Mouse (Mus musculus): Measurements from ENCODE around the gene Olfr282. TPM values are rescaled to one million over a fixed set of nuclear protein-coding genes. Genes with fewer than 3 reads are reported as not detected.
"Not testable (repeated sequence)": the region's sequence is repeated elsewhere in the genome, so short reads cannot be mapped to it uniquely, and the experiment has no call there.

The Olfr282 gene
- polyA plus RNA-seq (2014; fragmentation: Nextera tagmentation; extraction: Ambion mirVana) = not detected in 2 replicates

DNA sequence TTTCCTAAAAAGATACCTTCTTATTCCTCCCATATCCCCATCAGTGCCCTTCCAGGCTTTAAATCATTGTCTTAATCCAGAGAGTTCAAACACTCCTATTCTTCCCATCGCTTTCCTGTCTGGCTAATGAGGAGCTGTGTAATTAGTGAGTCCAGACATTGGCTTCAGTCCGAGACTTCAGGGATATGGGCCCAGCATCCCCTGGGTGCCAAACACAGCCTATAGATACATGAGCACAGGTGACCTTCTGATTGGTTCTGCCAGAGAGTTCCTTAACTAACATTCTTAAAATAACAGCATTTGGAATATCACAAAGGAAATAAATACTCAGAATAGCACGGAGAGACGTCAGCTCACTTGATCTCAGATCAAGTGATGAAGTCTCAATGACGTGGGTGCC lies at the start of gene Olfr282:
TSS of gene Olfr282 (plus strand) at position 301 of the 400 bp plus-strand sequence.
- H3K9me3 ChIP-seq (ENCODE audit: control insufficient read depth, low read length); DNase-seq (ENCODE audit: low spot score); H3K27me3 ChIP-seq (ENCODE audit: control insufficient read depth, insufficient read depth, low read length); H3K4me3 ChIP-seq (ENCODE audit: low read depth, low read length); H3K4me1 ChIP-seq (replicated peaks; ENCODE audit: control insufficient read depth, insufficient read depth, low read length); H3K36me3 ChIP-seq (ENCODE audit: control insufficient read depth, insufficient read depth, low read length); H3K9ac ChIP-seq (ENCODE audit: low read depth, low read length); H3K4me2 ChIP-seq (replicated peaks; ENCODE audit: low read depth, low read length); ATAC-seq (ENCODE audit: low FRiP score); H3K27ac ChIP-seq (ENCODE audit: low read depth, low read length): not testable (repeated sequence)
- WGBS = 87% methylated on average over 5 of the region's 5 CpGs

DNA sequence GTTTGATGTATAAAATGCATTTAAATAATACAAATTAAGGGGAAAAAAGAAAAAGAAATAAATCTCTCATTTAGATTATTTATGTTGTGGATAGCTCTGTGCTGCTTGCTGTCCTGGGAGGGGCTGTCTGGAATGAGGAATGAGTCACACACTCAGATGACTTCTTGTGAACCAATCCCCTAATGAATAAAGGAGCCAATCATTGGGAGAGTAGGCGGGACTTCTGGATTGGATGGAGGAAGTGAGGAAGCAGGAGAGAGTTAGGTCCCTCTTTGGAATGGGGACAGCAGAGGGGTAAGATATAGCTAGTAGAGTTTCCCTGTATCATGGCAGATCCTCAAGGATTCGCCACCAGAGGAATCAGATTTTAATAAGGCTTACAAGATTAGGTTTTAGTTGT lies 43.4 kb upstream of the Olfr282 start:
- Histone ChIP-seq H3K9ac (ENCODE audit: low read depth, low read length) (no peak overlapping the region), H3K4me3 (ENCODE audit: low read depth, low read length) (no peak overlapping the region), H3K4me2 (replicated peaks; ENCODE audit: low read depth, low read length) (no peak overlapping the region), H3K27ac (ENCODE audit: low read depth, low read length) (no peak overlapping the region), H3K27me3 (ENCODE audit: control insufficient read depth, insufficient read depth, low read length) (no peaks in the 10 kb centered on the region), H3K36me3 (ENCODE audit: control insufficient read depth, insufficient read depth, low read length) (no peaks in the 10 kb centered on the region), H3K4me1 (replicated peaks; ENCODE audit: control insufficient read depth, insufficient read depth, low read length) (no peaks in the 10 kb centered on the region), H3K9me3 (ENCODE audit: control insufficient read depth, low read length) (no peaks in the 10 kb centered on the region)
- WGBS = 83% methylated on average over 2 of the region's 2 CpGs
- ATAC-seq (ENCODE audit: low FRiP score) (no peak), DNase-seq (ENCODE audit: low spot score) (peak; percentile 8)

DNA sequence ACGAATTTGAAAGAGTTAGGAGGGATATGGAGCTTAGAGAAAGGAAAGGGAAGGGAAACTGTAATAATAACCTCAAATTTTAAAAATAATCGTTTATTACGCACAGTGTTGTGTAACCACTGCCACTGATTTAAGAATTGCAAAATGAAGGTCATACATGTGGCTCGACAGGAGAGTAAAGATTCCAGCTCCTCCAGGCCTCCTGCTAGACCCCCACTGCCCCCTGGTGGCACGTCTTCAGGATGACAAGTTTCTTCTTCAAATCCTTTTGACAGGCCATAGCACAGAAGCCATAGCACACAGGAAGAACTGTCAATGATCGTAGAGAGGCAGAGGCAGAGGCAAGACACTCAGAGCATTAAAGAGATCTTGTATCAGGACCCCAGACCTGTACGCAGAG lies 41.2 kb upstream of the Olfr282 start:
- no peaks in the 10 kb centered on the region for H3K27me3 ChIP-seq (ENCODE audit: control insufficient read depth, insufficient read depth, low read length)
- H3K9ac ChIP-seq (ENCODE audit: low read depth, low read length) = no peak overlapping the region
- 33% methylated on average over 7 of the region's 7 CpGs for WGBS
- H3K4me3 ChIP-seq (ENCODE audit: low read depth, low read length) = no peak overlapping the region
- no peaks in the 10 kb centered on the region for H3K4me1 ChIP-seq (replicated peaks; ENCODE audit: control insufficient read depth, insufficient read depth, low read length)
- ATAC-seq (ENCODE audit: low FRiP score) (no peak), DNase-seq (ENCODE audit: low spot score) (peak; percentile 85)
- no peak overlapping the region for H3K4me2 ChIP-seq (replicated peaks; ENCODE audit: low read depth, low read length)
- H3K36me3 ChIP-seq (ENCODE audit: control insufficient read depth, insufficient read depth, low read length) = no peaks in the 10 kb centered on the region
- H3K27ac ChIP-seq (ENCODE audit: low read depth, low read length) = no peak overlapping the region
- no peaks in the 10 kb centered on the region for H3K9me3 ChIP-seq (ENCODE audit: control insufficient read depth, low read length)

DNA sequence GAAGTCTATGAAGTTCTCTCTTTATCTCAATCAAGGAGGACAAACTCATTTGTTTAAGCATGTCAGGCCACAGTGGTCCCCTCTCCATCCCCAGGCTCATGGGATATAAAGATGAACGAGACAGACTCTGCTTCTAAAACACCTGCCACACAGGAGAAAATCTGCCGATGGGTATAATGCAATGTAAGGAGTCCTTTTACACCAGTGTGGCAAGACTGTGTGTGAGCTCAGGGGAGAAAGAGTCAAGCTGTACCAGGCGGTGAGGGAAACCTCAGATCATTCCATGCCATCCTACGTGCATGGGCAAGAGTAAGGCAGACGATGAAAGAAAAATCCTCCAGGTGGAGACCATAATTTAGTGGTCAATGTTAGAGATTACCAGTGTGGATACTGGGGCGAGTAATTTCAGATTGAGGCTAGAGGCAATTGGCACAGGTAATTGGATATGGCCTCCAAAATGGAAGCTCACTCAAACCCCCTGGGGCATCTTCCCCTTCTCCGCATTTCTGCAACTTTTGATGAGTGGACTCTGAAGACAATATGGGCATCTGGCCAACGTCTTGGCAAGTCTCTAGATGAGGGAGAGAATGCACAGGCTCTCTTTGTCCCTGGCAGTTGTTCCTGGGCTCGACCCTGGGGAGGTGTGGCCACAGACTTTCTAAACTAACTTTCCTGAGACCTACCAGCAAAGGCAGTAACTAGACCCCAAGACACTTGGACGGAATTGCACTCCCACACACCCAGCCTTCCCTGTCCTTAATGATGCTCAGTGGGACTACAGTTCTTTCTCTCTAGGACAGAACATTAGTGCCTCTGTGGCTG lies 39.7 kb upstream of the Olfr282 start:
- Histone ChIP-seq H3K36me3 (ENCODE audit: control insufficient read depth, insufficient read depth, low read length) (no peaks in the 10 kb centered on the region), H3K4me1 (replicated peaks; ENCODE audit: control insufficient read depth, insufficient read depth, low read length) (no peaks in the 10 kb centered on the region), H3K27ac (ENCODE audit: low read depth, low read length) (no peak overlapping the region), H3K4me2 (replicated peaks; ENCODE audit: low read depth, low read length) (no peak overlapping the region), H3K27me3 (ENCODE audit: control insufficient read depth, insufficient read depth, low read length) (no peaks in the 10 kb centered on the region), H3K9me3 (ENCODE audit: control insufficient read depth, low read length) (no peaks in the 10 kb centered on the region), H3K4me3 (ENCODE audit: low read depth, low read length) (no peak overlapping the region), H3K9ac (ENCODE audit: low read depth, low read length) (no peak overlapping the region)
- 78% methylated on average over 10 of the region's 10 CpGs for WGBS
- DNase-seq (ENCODE audit: low spot score) = no peak
- ATAC-seq (ENCODE audit: low FRiP score) = no peak

DNA sequence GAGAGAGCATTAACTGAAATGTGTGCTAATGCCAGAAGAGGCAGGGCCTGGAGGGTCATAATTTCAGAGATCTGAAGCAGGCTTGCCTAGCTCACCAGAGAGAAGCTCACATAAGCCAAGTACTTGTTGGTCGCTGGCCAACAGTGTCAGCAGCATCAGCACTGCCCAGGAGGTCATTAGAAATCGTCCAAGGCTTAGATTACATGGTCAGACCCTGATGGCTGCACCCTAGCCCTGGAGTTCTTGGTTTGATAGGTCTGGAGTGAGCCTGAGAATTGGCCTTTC lies 39.2 kb upstream of the Olfr282 start:
- Histone ChIP-seq H3K27me3 (ENCODE audit: control insufficient read depth, insufficient read depth, low read length) (no peaks in the 10 kb centered on the region), H3K27ac (ENCODE audit: low read depth, low read length) (no peak overlapping the region), H3K4me2 (replicated peaks; ENCODE audit: low read depth, low read length) (no peak overlapping the region), H3K4me1 (replicated peaks; ENCODE audit: control insufficient read depth, insufficient read depth, low read length) (no peaks in the 10 kb centered on the region), H3K4me3 (ENCODE audit: low read depth, low read length) (no peak overlapping the region), H3K36me3 (ENCODE audit: control insufficient read depth, insufficient read depth, low read length) (no peaks in the 10 kb centered on the region), H3K9ac (ENCODE audit: low read depth, low read length) (no peak overlapping the region), H3K9me3 (ENCODE audit: control insufficient read depth, low read length) (no peaks in the 10 kb centered on the region)
- WGBS = 60% methylated on average over 2 of the region's 2 CpGs
- DNase-seq (ENCODE audit: low spot score) = no peak
- no peak for ATAC-seq (ENCODE audit: low FRiP score)

DNA sequence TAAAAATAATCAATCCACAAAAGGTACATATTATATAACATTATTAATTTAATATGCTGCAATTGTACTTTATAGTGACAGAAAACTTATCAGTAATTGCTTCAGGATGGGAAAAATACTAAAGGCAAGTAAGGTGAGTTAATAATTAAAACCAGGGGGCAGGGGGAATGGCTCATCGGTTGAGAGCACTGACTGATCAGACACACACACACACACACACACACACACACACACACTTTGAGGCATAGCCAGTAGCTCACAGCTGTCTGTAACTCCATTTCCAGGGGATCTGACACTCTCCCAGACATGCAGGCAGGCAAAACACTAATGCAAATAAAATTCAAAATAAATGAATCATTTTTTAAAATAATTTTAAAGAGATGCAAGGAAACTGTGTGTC lies 33.9 kb upstream of the Olfr282 start:
- H3K36me3 ChIP-seq (ENCODE audit: control insufficient read depth, insufficient read depth, low read length) = no peaks in the 10 kb centered on the region
- DNase-seq (ENCODE audit: low spot score) (no peak), ATAC-seq (ENCODE audit: low FRiP score) (no peak)
- no peak overlapping the region for H3K4me3 ChIP-seq (ENCODE audit: low read depth, low read length)
- H3K27me3 ChIP-seq (ENCODE audit: control insufficient read depth, insufficient read depth, low read length) = no peaks in the 10 kb centered on the region
- H3K4me2 ChIP-seq (replicated peaks; ENCODE audit: low read depth, low read length) = no peak overlapping the region
- no peak overlapping the region for H3K9ac ChIP-seq (ENCODE audit: low read depth, low read length)
- H3K9me3 ChIP-seq (ENCODE audit: control insufficient read depth, low read length) = no peaks in the 10 kb centered on the region
- WGBS = 70% methylated on average over 1 of the region's 1 CpGs
- no peak overlapping the region for H3K27ac ChIP-seq (ENCODE audit: low read depth, low read length)
- H3K4me1 ChIP-seq (replicated peaks; ENCODE audit: control insufficient read depth, insufficient read depth, low read length) = no peaks in the 10 kb centered on the region

DNA sequence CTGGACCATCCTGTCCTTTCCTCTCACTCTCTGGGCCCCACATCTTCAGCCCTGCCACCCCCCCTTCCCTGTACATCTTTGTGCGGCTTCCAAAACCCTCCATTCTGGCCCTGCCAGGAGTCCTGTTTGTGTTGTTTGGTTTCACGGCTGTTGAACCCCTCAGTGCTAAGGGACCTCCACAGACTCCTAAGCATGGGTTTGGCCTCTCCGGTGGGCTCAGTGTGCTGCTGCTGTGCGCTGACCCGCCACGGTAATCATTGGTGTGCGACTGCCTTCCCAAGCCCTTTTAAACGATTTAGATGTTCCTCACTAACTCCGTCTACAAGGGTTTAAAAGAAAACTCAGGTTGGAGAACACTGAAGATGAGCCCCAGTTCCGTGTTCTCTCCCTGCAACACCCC lies 28.7 kb upstream of the Olfr282 start:
- 87% methylated on average over 10 of the region's 10 CpGs for WGBS
- no peak for ATAC-seq (ENCODE audit: low FRiP score)

DNA sequence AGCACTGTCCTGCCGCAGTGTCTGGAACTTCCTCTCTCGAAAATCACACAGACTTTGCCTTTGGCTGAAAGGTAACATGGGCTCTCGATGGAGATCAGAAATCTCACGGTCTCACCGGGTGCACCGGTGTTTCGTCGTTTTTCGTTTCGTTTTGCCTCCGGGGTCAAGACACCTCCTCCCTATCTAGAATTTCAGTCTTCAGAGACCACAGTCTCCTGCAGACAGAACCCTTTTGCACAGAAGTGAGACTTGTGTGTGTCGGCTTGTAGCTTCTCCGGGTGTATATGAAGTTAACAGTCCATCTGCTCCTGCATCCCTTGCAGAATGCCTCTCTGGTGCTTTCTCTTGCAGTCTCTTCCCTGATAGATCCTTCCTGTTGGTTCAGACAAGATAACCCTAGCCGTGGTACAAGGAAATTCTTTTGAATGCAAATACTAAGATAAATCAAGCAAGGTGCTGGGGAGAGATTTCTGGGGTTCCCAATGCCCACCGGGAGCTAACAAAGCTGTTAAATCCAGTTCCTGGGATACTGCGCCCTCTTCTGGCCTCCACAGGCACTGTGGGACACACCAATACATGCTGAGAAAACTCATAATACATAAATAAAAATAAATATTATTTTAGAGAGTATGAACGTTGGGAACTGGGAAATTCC lies 22.5 kb upstream of the Olfr282 start:
- no peaks in the 10 kb centered on the region for H3K4me1 ChIP-seq (replicated peaks; ENCODE audit: control insufficient read depth, insufficient read depth, low read length)
- ATAC-seq (ENCODE audit: low FRiP score) (no peak), DNase-seq (ENCODE audit: low spot score) (peak; percentile 27)
- H3K4me3 ChIP-seq (ENCODE audit: low read depth, low read length) = no peak overlapping the region
- no peaks in the 10 kb centered on the region for H3K27me3 ChIP-seq (ENCODE audit: control insufficient read depth, insufficient read depth, low read length)
- no peaks in the 10 kb centered on the region for H3K9me3 ChIP-seq (ENCODE audit: control insufficient read depth, low read length)
- no peaks in the 10 kb centered on the region for H3K36me3 ChIP-seq (ENCODE audit: control insufficient read depth, insufficient read depth, low read length)
- H3K27ac ChIP-seq (ENCODE audit: low read depth, low read length) = no peak overlapping the region
- WGBS = 74% methylated on average over 17 of the region's 17 CpGs
- no peak overlapping the region for H3K4me2 ChIP-seq (replicated peaks; ENCODE audit: low read depth, low read length)
- no peak overlapping the region for H3K9ac ChIP-seq (ENCODE audit: low read depth, low read length)

More for the DNA sequence above, 28.7 kb upstream of the Olfr282 start:
- H3K4me3 ChIP-seq (ENCODE audit: low read depth, low read length) = no peak overlapping the region
- H3K36me3 ChIP-seq (ENCODE audit: control insufficient read depth, insufficient read depth, low read length) = no peaks in the 10 kb centered on the region
- H3K27ac ChIP-seq (ENCODE audit: low read depth, low read length) = no peak overlapping the region
- H3K4me2 ChIP-seq (replicated peaks; ENCODE audit: low read depth, low read length) = no peak overlapping the region
- DNase-seq (ENCODE audit: low spot score) = no peak
- H3K27me3 ChIP-seq (ENCODE audit: control insufficient read depth, insufficient read depth, low read length) = no peaks in the 10 kb centered on the region
- no peaks in the 10 kb centered on the region for H3K4me1 ChIP-seq (replicated peaks; ENCODE audit: control insufficient read depth, insufficient read depth, low read length)
- no peaks in the 10 kb centered on the region for H3K9me3 ChIP-seq (ENCODE audit: control insufficient read depth, low read length)
- H3K9ac ChIP-seq (ENCODE audit: low read depth, low read length) = no peak overlapping the region

DNA sequence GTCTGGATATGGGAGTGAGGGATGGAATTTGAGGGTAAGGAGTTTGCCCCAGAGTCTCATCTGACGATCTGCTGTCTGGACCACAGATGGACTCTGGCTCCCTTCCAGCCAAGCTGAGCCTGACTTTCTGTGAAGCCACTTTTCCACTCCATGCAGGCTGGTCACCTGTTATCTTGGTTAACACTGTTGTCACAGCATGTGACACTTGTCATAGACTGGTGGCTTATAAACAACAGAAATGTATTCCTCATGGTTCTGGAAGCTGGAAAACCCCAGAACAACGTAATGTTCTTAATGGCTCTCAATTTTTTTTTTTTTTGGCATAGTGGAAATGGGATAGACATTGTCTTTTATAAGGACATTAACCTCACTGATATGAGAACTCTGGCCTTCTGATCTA lies 21.4 kb upstream of the Olfr282 start:
- no peak overlapping the region for H3K4me2 ChIP-seq (replicated peaks; ENCODE audit: low read depth, low read length)
- no peak overlapping the region for H3K4me3 ChIP-seq (ENCODE audit: low read depth, low read length)
- H3K9me3 ChIP-seq (ENCODE audit: control insufficient read depth, low read length) = no peaks in the 10 kb centered on the region
- H3K36me3 ChIP-seq (ENCODE audit: control insufficient read depth, insufficient read depth, low read length) = no peaks in the 10 kb centered on the region
- no peaks in the 10 kb centered on the region for H3K27me3 ChIP-seq (ENCODE audit: control insufficient read depth, insufficient read depth, low read length)
- WGBS = 96% methylated on average over 2 of the region's 2 CpGs
- no peak overlapping the region for H3K27ac ChIP-seq (ENCODE audit: low read depth, low read length)
- no peaks in the 10 kb centered on the region for H3K4me1 ChIP-seq (replicated peaks; ENCODE audit: control insufficient read depth, insufficient read depth, low read length)
- H3K9ac ChIP-seq (ENCODE audit: low read depth, low read length) = no peak overlapping the region
- DNase-seq (ENCODE audit: low spot score) (no peak), ATAC-seq (ENCODE audit: low FRiP score) (no peak)

All from hindbrain, embryonic 11.5 days (tissue).